Comparison of ENCODE assay signal across 10 mouse cellular contexts in genomic region chr11:115746762-115747161, GRCm38 (mm10). TPM values are rescaled to one million over a fixed set of nuclear protein-coding genes. Genes with fewer than 3 reads are reported as not detected.
DNase-seq lines count a peak whose midpoint lies in the region; ATAC-seq and TF ChIP-seq lines count a peak whose summit lies in the region.
"Had no signal": no experiment of that assay in that cellular context is flagged by ENCODE, and none has a peak within 500 bp of the region (broad histone marks: within the 10 kb centered on the region; RNA-seq: fewer than 3 reads in every experiment).

No protein-coding gene starts in this region.

- no peaks in the 10 kb centered on the region for H3K4me1 ChIP-seq in kidney, postnatal 0 days (replicated peaks; ENCODE audit: insufficient read depth, low read length)
- H3K4me1 ChIP-seq in hindbrain, embryonic 14.5 days (replicated peaks; ENCODE audit: control insufficient read depth, insufficient read depth, low read length): no peaks in the 10 kb centered on the region

- 26% methylated on average over 8 of the region's 8 CpGs for WGBS in kidney, postnatal 0 days
- WGBS in hindbrain, embryonic 14.5 days: 52% methylated on average over 8 of the region's 8 CpGs

- no peak for TF ChIP-seq POLR2A in myocyte (IDR thresholded peaks at IDR 0.05; ENCODE audit: insufficient read length, low read depth)

- H3K4me2 ChIP-seq in kidney, postnatal 0 days (ENCODE audit: low read length): peak overlapping the region; percentile 39; the same call in 1 of the 2 replicates
- H3K4me2 ChIP-seq in hindbrain, embryonic 14.5 days (replicated peaks): peak overlapping the region; percentile 40
- peak overlapping the region; percentile 51 for H3K4me2 ChIP-seq in myocyte (ENCODE audit: low read depth)

- H3K27me3 ChIP-seq in kidney, postnatal 0 days (ENCODE audit: insufficient read depth, low read length): no peaks in the 10 kb centered on the region
- no peaks in the 10 kb centered on the region for H3K27me3 ChIP-seq in hindbrain, embryonic 14.5 days (ENCODE audit: control insufficient read depth, insufficient read depth, low read length)
- H3K27me3 ChIP-seq in myocyte (ENCODE audit: control insufficient read depth, insufficient read depth, insufficient read length): peaks cover 8% of the 10 kb centered on the region
- H3K27me3 ChIP-seq: midbrain, embryonic 12.5 days had no signal

- no peak overlapping the region for H3K9ac ChIP-seq in kidney, postnatal 0 days (ENCODE audit: low read depth, low read length)
- no peak overlapping the region for H3K9ac ChIP-seq in hindbrain, embryonic 14.5 days

- H3K79me2 ChIP-seq in myocyte (ENCODE audit: control insufficient read depth, insufficient read depth): no peaks in the 10 kb centered on the region

- H3K27ac ChIP-seq in kidney, postnatal 0 days: no peak overlapping the region
- no peak overlapping the region for H3K27ac ChIP-seq in hindbrain, embryonic 14.5 days
- H3K27ac ChIP-seq: midbrain, embryonic 12.5 days had no signal

- DNase-seq in kidney, postnatal 0 days (ENCODE audit: low spot score): no peak
- no peak for DNase-seq in kidney, adult 11 months
- peak; percentile 57 for DNase-seq in R1 (ENCODE audit: low read depth, low spot score)
- DNase-seq in hindbrain, embryonic 14.5 days (ENCODE audit: low spot score): no peak
- no peak for DNase-seq in embryo, embryonic 9.5 days (ENCODE audit: extremely low spot score)
- no peak for DNase-seq in spleen, postnatal 14 days (ENCODE audit: low spot score in 2 of 2)
- DNase-seq: layer of hippocampus, adult 9-11 months had no signal

- no peak for ATAC-seq in kidney, postnatal 0 days (replicated peaks; ENCODE audit: low FRiP score, low read depth)
- no peak for ATAC-seq in hindbrain, embryonic 14.5 days (ENCODE audit: low FRiP score)

- H3K9me3 ChIP-seq in kidney, postnatal 0 days (replicated peaks; ENCODE audit: low read length): no peaks in the 10 kb centered on the region
- no peaks in the 10 kb centered on the region for H3K9me3 ChIP-seq in hindbrain, embryonic 14.5 days (ENCODE audit: control insufficient read depth, low read length)
- H3K9me3 ChIP-seq: midbrain, embryonic 12.5 days had no signal

- no peak for TF ChIP-seq CTCF in kidney, postnatal 0 days (IDR thresholded peaks at IDR 0.05; ENCODE audit: low read depth)

- no peak overlapping the region for H3K4me3 ChIP-seq in kidney, postnatal 0 days (replicated peaks; ENCODE audit: low read depth, low read length)
- no peak overlapping the region for H3K4me3 ChIP-seq in hindbrain, embryonic 14.5 days (replicated peaks; ENCODE audit: low read length)
- H3K4me3 ChIP-seq in myocyte: no peak overlapping the region
- H3K4me3 ChIP-seq: erythroblast, embryonic 14.5 days had no signal

- H3ac ChIP-seq in myocyte (ENCODE audit: control insufficient read depth, insufficient read length): no peak overlapping the region

- H3K36me3 ChIP-seq in kidney, postnatal 0 days (ENCODE audit: insufficient read depth, low read length): no peaks in the 10 kb centered on the region
- H3K36me3 ChIP-seq in hindbrain, embryonic 14.5 days (replicated peaks; ENCODE audit: control insufficient read depth, insufficient read depth): no peaks in the 10 kb centered on the region
- H3K36me3 ChIP-seq in myocyte (ENCODE audit: control insufficient read depth, insufficient read depth): no peaks in the 10 kb centered on the region
- H3K36me3 ChIP-seq: midbrain, embryonic 12.5 days had no signal

TF ChIP-seq in myocyte, 11 proteins besides CTCF, POLR2A, EP300 and RAD21:
- TF ChIP-seq TCF3 (IDR thresholded peaks at IDR 0.05; ENCODE audit: insufficient read length, low read depth): no peak
- TF ChIP-seq REST (IDR thresholded peaks at IDR 0.05; ENCODE audit: insufficient read depth, insufficient read length): no peak
- no peak for TF ChIP-seq SRF (IDR thresholded peaks at IDR 0.05; ENCODE audit: control insufficient read depth, insufficient read length, low read depth)
- no peak for TF ChIP-seq USF1 (IDR thresholded peaks at IDR 0.05; ENCODE audit: low read depth)
- no peak for TF ChIP-seq TCF12 (IDR thresholded peaks at IDR 0.05; ENCODE audit: insufficient read depth, poor library complexity, severe bottlenecking)
- TF ChIP-seq E2F4 (IDR thresholded peaks at IDR 0.05; ENCODE audit: insufficient read depth): no peak
- TF ChIP-seq CEBPB (IDR thresholded peaks at IDR 0.05; ENCODE audit: insufficient read depth, poor library complexity, severe bottlenecking): no peak
- no peak for TF ChIP-seq MYOG (IDR thresholded peaks at IDR 0.05; ENCODE audit: control insufficient read depth in 1 of 3, insufficient read depth in 1 of 3, insufficient read length in 2 of 3, low read depth in 2 of 3)
- no peak for TF ChIP-seq MYOD1 (IDR thresholded peaks at IDR 0.05; ENCODE audit: control insufficient read depth in 1 of 3, insufficient read length in 2 of 3, low read depth in 2 of 3)
- no peak for TF ChIP-seq MAX (IDR thresholded peaks at IDR 0.05; ENCODE audit: low read depth)
- TF ChIP-seq POLR2AphosphoS2 (IDR thresholded peaks at IDR 0.05; ENCODE audit: insufficient read length, low read depth): no peak

RNA-seq across cellular contexts. Expression of gene Tmem94, which starts 18.5 kb away (rescaled TPM):
- polyA plus RNA-seq in kidney, postnatal 0 days (2015; fragmentation: Nextera tagmentation; extraction: Ambion mirVana): 19.6 TPM in 2 replicates
- 17.3 and 20.8 TPM in 2 replicates for polyA plus RNA-seq in hindbrain, embryonic 14.5 days (2014; fragmentation: Nextera tagmentation; extraction: Ambion mirVana)
- polyA plus RNA-seq in myocyte (2012; fragmentation: generic; extraction: Trizol): 19.6 TPM

RNA-seq across cellular contexts. Expression of gene Grb2, which starts 38.4 kb away (rescaled TPM):
- 69.9 and 72.8 TPM in 2 replicates for polyA plus RNA-seq in kidney, postnatal 0 days (2015; fragmentation: Nextera tagmentation; extraction: Ambion mirVana)
- 121 and 139 TPM in 2 replicates for polyA plus RNA-seq in hindbrain, embryonic 14.5 days (2014; fragmentation: Nextera tagmentation; extraction: Ambion mirVana)
- 71.2 TPM for polyA plus RNA-seq in myocyte (2012; fragmentation: generic; extraction: Trizol)
